Mouse (Mus musculus) olfactory bulb, adult 2 months (tissue): Measurements from ENCODE around the gene Mgea5.

ENCODE experiments used
- CTCF ChIP-seq: fragments of 200-500 bp; IDR thresholded peaks from 2 replicates; pipeline ENCODE4 v1.5.1; 2012; ENCODE audit warnings: low read depth, mild to moderate bottlenecking, low read length, moderate library complexity; ENCODE audit not compliant: insufficient read depth
- POLR2A ChIP-seq: fragments of 200-500 bp; IDR thresholded peaks from 2 replicates; pipeline ENCODE4 v1.6.1; 2012; ENCODE audit warnings: mild to moderate bottlenecking, low read depth, low read length, moderate library complexity; ENCODE audit not compliant: insufficient read depth

GRCm38 (mm10) chr19:45733564-45733963 lies 50.1 kb downstream of the Mgea5 start:
- TF ChIP-seq POLR2A (no peak), CTCF (no peak)
